Mouse (Mus musculus) lung, embryonic 14.5 days (tissue): Measurements from ENCODE around the gene Egln2. TPM values are rescaled to one million over a fixed set of nuclear protein-coding genes. Genes with fewer than 3 reads are reported as not detected.
A peak's percentile ranks its signal among the peaks of the same experiment; 100 is the strongest.

ENCODE experiments used
- ATAC-seq: fragments of 200-750 bp; cut with Nextera tagmentation; 2 replicates; pipeline ENCODE4 v1.8.0; 2017; ENCODE audit warnings: mild to moderate bottlenecking, moderate TSS enrichment, moderate library complexity; ENCODE audit not compliant: insufficient read depth
- DNase-seq: peaks from one replicate; pipeline ENCODE4 v3.0.0-alpha.2; 2015
- H3K27ac ChIP-seq: fragments of 300-500 bp; sonication (generic); 2 replicates; pipeline ENCODE4 v1.5.1; 2014; ENCODE audit warnings: low read depth, mild to moderate bottlenecking, moderate library complexity
- H3K27me3 ChIP-seq: fragments of 300-500 bp; sonication (generic); 2 replicates; pipeline ENCODE4 v1.6.1; 2014; ENCODE audit warnings: low read length, control low read depth; ENCODE audit not compliant: insufficient read depth
- H3K36me3 ChIP-seq: fragments of 300-500 bp; sonication (generic); 2 replicates; pipeline ENCODE4 v1.6.1; 2014; ENCODE audit warnings: control low read depth; ENCODE audit not compliant: insufficient read depth
- H3K4me1 ChIP-seq: fragments of 300-500 bp; sonication (generic); 2 replicates; pipeline ENCODE4 v1.6.1; 2014; ENCODE audit warnings: antibody characterized with exemption, control low read depth; ENCODE audit not compliant: insufficient read depth
- H3K4me2 ChIP-seq: fragments of 300-500 bp; sonication (generic); 2 replicates; pipeline ENCODE4 v1.6.1; 2014; ENCODE audit warnings: mild to moderate bottlenecking
- H3K4me3 ChIP-seq: fragments of 300-500 bp; sonication (generic); 2 replicates; pipeline ENCODE4 v1.5.1; 2014; ENCODE audit warnings: low read depth, low read length
- H3K9ac ChIP-seq: fragments of 300-500 bp; sonication (generic); 2 replicates; pipeline ENCODE4 v1.6.1; 2014
- H3K9me3 ChIP-seq: fragments of 300-500 bp; sonication (generic); 2 replicates; pipeline ENCODE4 v1.6.1; 2016; ENCODE audit warnings: low read depth, low read length, control low read depth
- CTCF ChIP-seq: IDR thresholded peaks from 2 replicates; pipeline ENCODE4 v1.5.1; 2016; ENCODE audit warnings: antibody characterized with exemption, low read depth
- WGBS: fragments of 180-500 bp; shearing (Covaris S2); extraction: QIAGEN DNeasy Blood & Tissue Kit; methylation state at CpG from one replicate; pipeline ENCODE4 v1.1.7; 2014; 5-methylcytosine and 5-hydroxymethylcytosine counted together
- polyA plus RNA-seq: library from polyadenylated mRNA; unstranded; fragments of >200 nt; fragmentation: Nextera tagmentation; extraction: Ambion mirVana; gene quantifications from 2 replicates; pipeline ENCODE4 v1.2.1, GENCODE M21; 2014

Gene Egln2
- polyA plus RNA-seq, result 48.4 and 50.0 TPM in 2 replicates

GRCm38 (mm10) chr7:27166614-27167474 is at the start of gene Egln2:
Gene Egln2, minus strand, starts transcription at chr7:27166802.
- WGBS, result 2% methylated on average over 54 of the region's 61 CpGs

GRCm38 (mm10) chr7:27212626-27213025 is 46.0 kb upstream of the Egln2 start:
- DNase-seq (no peak), ATAC-seq (no peak)
- WGBS, result 79% methylated on average over 2 of the region's 2 CpGs
- H3K27me3 ChIP-seq, result no peaks in the 10 kb centered on the region
- H3K27ac ChIP-seq, result no peak overlapping the region
- peaks cover 72% of the 10 kb centered on the region for H3K36me3 ChIP-seq
- no peak overlapping the region for H3K9ac ChIP-seq
- H3K4me3 ChIP-seq, result no peak overlapping the region
- H3K4me1 ChIP-seq, result no peaks in the 10 kb centered on the region
- TF ChIP-seq CTCF, result no peak
- no peaks in the 10 kb centered on the region for H3K9me3 ChIP-seq
- no peak overlapping the region for H3K4me2 ChIP-seq

More at GRCm38 (mm10) chr7:27166614-27167474, at the start of gene Egln2:
- H3K9me3 ChIP-seq, result no peaks in the 10 kb centered on the region
- H3K36me3 ChIP-seq, result peaks cover 46% of the 10 kb centered on the region
- peak within 1 kb of the TSS; percentile 98 for H3K27ac ChIP-seq
- DNase-seq, result peak; percentile 96
- H3K27me3 ChIP-seq, result no peaks in the 10 kb centered on the region
- no peak for TF ChIP-seq CTCF
- peak; percentile 86 for ATAC-seq
- H3K4me2 ChIP-seq, result peak within 1 kb of the TSS; percentile 82
- peaks cover 18% of the 10 kb centered on the region for H3K4me1 ChIP-seq
- peak within 1 kb of the TSS; percentile 85 for H3K9ac ChIP-seq
- H3K4me3 ChIP-seq, result peak within 1 kb of the TSS; percentile 71

- no peak for ATAC-seq
- H3K36me3 ChIP-seq, result peaks cover 37% of the 10 kb centered on the region
- 90% methylated on average over 8 of the region's 8 CpGs for WGBS
Measured at GRCm38 (mm10) chr7:27203730-27204449, 37.3 kb upstream of the Egln2 start.

DNA sequence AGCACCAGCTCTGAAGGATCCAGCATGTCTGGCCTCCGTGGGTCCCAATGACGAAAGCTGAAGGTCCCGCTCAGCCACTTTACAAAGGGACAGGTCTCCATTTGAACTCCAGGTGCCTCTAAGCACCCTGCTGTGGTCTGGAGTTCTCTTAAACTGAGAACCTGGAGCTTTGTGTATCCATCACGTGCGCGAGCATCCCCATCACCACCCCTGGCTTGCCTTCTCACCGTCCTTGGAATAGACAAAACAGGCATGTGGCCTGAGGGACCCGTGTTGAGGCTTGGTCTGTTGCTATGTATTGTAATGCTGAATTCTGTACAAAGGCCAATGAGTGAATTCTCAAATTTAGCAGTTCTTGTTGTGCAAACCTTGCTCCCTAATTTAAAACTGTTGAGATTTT is 32.2 kb upstream of the Egln2 start:
- peaks cover 5% of the 10 kb centered on the region for H3K4me1 ChIP-seq
- H3K27me3 ChIP-seq, result no peaks in the 10 kb centered on the region
- no peak overlapping the region for H3K4me3 ChIP-seq
- WGBS, result 89% methylated on average over 8 of the region's 8 CpGs
- no peak overlapping the region for H3K4me2 ChIP-seq
- H3K36me3 ChIP-seq, result peaks cover 38% of the 10 kb centered on the region
- TF ChIP-seq CTCF, result no peak
- no peak overlapping the region for H3K27ac ChIP-seq
- no peaks in the 10 kb centered on the region for H3K9me3 ChIP-seq
- ATAC-seq (no peak), DNase-seq (no peak)
- H3K9ac ChIP-seq, result no peak overlapping the region

More at GRCm38 (mm10) chr7:27203730-27204449, 37.3 kb upstream of the Egln2 start:
- no peak for DNase-seq
- Histone ChIP-seq H3K4me3 (no peak overlapping the region), H3K9ac (no peak overlapping the region), H3K4me1 (no peaks in the 10 kb centered on the region), H3K27me3 (no peaks in the 10 kb centered on the region), H3K9me3 (no peaks in the 10 kb centered on the region), H3K27ac (no peak overlapping the region), H3K4me2 (no peak overlapping the region)
- TF ChIP-seq CTCF, result no peak

DNA sequence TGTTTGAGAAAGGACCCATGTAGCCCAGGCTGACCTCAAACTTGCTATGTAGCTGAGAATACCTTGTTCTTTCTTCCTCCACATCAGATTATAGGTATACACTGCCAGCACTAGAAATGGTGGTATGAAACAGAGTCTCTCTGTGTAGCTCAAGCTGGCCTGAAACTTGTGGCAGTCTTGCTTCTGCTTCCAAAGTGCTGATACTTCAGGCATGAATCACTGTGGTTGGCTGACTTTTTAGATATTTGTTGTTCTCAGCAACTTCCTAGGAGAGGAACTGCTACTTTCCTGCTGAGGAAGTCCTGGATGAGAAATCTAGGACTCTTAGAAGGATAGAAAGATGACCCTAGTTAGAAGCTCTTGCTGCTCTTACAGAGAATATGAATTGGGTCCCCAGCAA is 31.8 kb upstream of the Egln2 start:
- no peak for ATAC-seq
- no peak overlapping the region for H3K27ac ChIP-seq
- H3K36me3 ChIP-seq, result peaks cover 42% of the 10 kb centered on the region
- no peak overlapping the region for H3K4me3 ChIP-seq
- no peak for TF ChIP-seq CTCF
- H3K4me2 ChIP-seq, result no peak overlapping the region
- H3K9ac ChIP-seq, result no peak overlapping the region
- H3K27me3 ChIP-seq, result no peaks in the 10 kb centered on the region
- H3K4me1 ChIP-seq, result peaks cover 5% of the 10 kb centered on the region
- H3K9me3 ChIP-seq, result no peaks in the 10 kb centered on the region
- DNase-seq, result no peak

DNA sequence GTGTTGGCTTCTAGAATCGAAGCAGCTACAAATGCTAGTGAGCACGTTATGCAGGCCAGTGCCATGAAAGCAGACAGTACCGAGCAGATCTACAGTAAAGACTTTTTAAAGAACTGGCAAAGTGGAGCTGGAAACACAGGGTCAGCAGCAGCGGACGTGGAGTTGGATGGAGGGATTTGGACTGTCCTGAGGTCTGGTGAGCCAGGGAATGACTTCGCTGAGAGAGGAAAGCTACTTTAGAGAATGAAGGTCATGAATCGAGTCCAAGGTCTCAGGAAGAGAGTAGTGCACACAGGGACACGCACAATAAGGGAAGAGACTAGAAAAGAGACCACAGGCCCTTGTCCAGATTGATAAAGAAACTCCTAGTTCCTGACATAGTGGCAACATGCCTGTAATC is 31.0 kb upstream of the Egln2 start:
- Histone ChIP-seq H3K4me3 (no peak overlapping the region), H3K27me3 (no peaks in the 10 kb centered on the region), H3K9me3 (no peaks in the 10 kb centered on the region), H3K27ac (no peak overlapping the region), H3K4me1 (peaks cover 5% of the 10 kb centered on the region), H3K4me2 (no peak overlapping the region), H3K36me3 (peaks cover 42% of the 10 kb centered on the region), H3K9ac (no peak overlapping the region)
- 90% methylated on average over 8 of the region's 8 CpGs for WGBS
- TF ChIP-seq CTCF, result no peak
- DNase-seq, result no peak
- ATAC-seq, result no peak

DNA sequence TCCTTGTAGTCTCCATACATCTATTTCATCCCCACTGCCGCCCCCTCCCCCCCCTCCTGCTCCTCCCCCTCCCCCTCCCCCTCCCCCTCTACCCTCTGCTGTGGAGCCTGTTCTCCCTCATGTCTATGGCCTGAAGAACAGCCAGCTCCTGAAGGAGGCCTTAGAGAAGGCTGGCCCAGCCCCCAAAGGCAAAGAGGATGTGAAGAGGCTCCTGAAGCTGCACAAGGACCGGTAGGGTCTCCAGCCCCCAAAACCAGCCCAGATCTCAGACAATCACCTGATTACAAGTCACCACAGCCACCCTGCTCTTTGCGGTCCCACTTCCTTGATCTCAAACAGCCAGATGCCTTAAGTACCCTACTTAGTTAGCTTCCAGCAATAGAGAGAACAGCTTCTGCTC is 30.5 kb upstream of the Egln2 start:
- no peaks in the 10 kb centered on the region for H3K9me3 ChIP-seq
- H3K9ac ChIP-seq, result no peak overlapping the region
- H3K4me2 ChIP-seq, result no peak overlapping the region
- H3K36me3 ChIP-seq, result peaks cover 42% of the 10 kb centered on the region
- whole genome bisulfite sequencing, result 87% methylated on average over 3 of the region's 3 CpGs
- no peak for DNase-seq
- no peak overlapping the region for H3K4me3 ChIP-seq
- no peak for ATAC-seq
- H3K27me3 ChIP-seq, result no peaks in the 10 kb centered on the region
- no peak overlapping the region for H3K27ac ChIP-seq
- no peak for TF ChIP-seq CTCF
- H3K4me1 ChIP-seq, result peaks cover 5% of the 10 kb centered on the region
